Mouse (Mus musculus): ENCODE results near the gene Lrrc1. TPM values are rescaled to one million over a fixed set of nuclear protein-coding genes. Genes with fewer than 3 reads are reported as not detected.

Gene Lrrc1
- total and polyA plus RNA-seq, 3 experiments = 13.3 to 21.5 (median 13.8) TPM

- intact Hi-C loops (cut with DNase I) = loop anchor here (10.0 kb wide), 1 partner anchor 1124 kb away; no protein-coding TSS in a partner anchor
- TF ChIP-seq CTCF (IDR thresholded peaks at IDR 0.05) = no peak
- no peak for TF ChIP-seq EP300 (IDR thresholded peaks at IDR 0.05; ENCODE audit: insufficient read depth, low read depth, low read length)
- no peak for TF ChIP-seq POLR2A (IDR thresholded peaks at IDR 0.05; ENCODE audit: insufficient read depth, low read depth, low read length)
- Histone ChIP-seq H3K4me1 (ENCODE audit: control insufficient read depth, insufficient read depth, low read length) (no peaks in the 10 kb centered on the region), H3K79me2 (replicated peaks; ENCODE audit: control insufficient read depth, insufficient read depth, low read length) (no peaks in the 10 kb centered on the region), H3K9ac (ENCODE audit: low read depth, low read length) (no peak overlapping the region), H3K4me3 (no peak overlapping the region), H3K27me3 (ENCODE audit: control insufficient read depth, insufficient read depth, low read length) (no peaks in the 10 kb centered on the region), H3K27ac (no peak overlapping the region), H3K36me3 (ENCODE audit: control insufficient read depth, insufficient read depth, low read length) (no peaks in the 10 kb centered on the region)
- WGBS = 83% methylated on average over 8 of the region's 8 CpGs
- DNase-seq = no peak
Measured at GRCm38 (mm10) chr9:77388956-77389355, 155.7 kb downstream of the Lrrc1 start.

- no peaks in the 10 kb centered on the region for H3K4me1 ChIP-seq (ENCODE audit: control insufficient read depth, insufficient read depth, low read length)
- no peaks in the 10 kb centered on the region for H3K27me3 ChIP-seq (ENCODE audit: control insufficient read depth, insufficient read depth, low read length)
- 13% methylated on average over 1 of the region's 1 CpGs for WGBS
- H3K36me3 ChIP-seq (ENCODE audit: control insufficient read depth, insufficient read depth, low read length) = no peaks in the 10 kb centered on the region
- no peaks in the 10 kb centered on the region for H3K79me2 ChIP-seq (replicated peaks; ENCODE audit: control insufficient read depth, insufficient read depth, low read length)
- intact Hi-C loops (cut with DNase I) = loop anchor here (10.0 kb wide), 1 partner anchor 1122 kb away; no protein-coding TSS in a partner anchor
- H3K4me3 ChIP-seq = no peak overlapping the region
- TF ChIP-seq CTCF (IDR thresholded peaks at IDR 0.05) = peak; percentile 66
- TF ChIP-seq POLR2A (IDR thresholded peaks at IDR 0.05; ENCODE audit: insufficient read depth, low read depth, low read length) = no peak
- DNase-seq = no peak
- H3K9ac ChIP-seq (ENCODE audit: low read depth, low read length) = no peak overlapping the region
- H3K27ac ChIP-seq = no peak overlapping the region
Measured at GRCm38 (mm10) chr9:77386751-77387150, 157.9 kb downstream of the Lrrc1 start.

GRCm38 (mm10) chr9:77385611-77386010 lies 159.1 kb downstream of the Lrrc1 start:
- no peak overlapping the region for H3K27ac ChIP-seq
- no peak for TF ChIP-seq CTCF (IDR thresholded peaks at IDR 0.05)
- no peak for TF ChIP-seq POLR2A (IDR thresholded peaks at IDR 0.05; ENCODE audit: insufficient read depth, low read depth, low read length)
- no peak for TF ChIP-seq EP300 (IDR thresholded peaks at IDR 0.05; ENCODE audit: insufficient read depth, low read depth, low read length)
- no peaks in the 10 kb centered on the region for H3K36me3 ChIP-seq (ENCODE audit: control insufficient read depth, insufficient read depth, low read length)
- H3K79me2 ChIP-seq (replicated peaks; ENCODE audit: control insufficient read depth, insufficient read depth, low read length) = no peaks in the 10 kb centered on the region
- H3K4me1 ChIP-seq (ENCODE audit: control insufficient read depth, insufficient read depth, low read length) = no peaks in the 10 kb centered on the region
- no peak for DNase-seq
- 46% methylated on average over 12 of the region's 12 CpGs for WGBS
- H3K4me3 ChIP-seq = no peak overlapping the region
- intact Hi-C loops (cut with DNase I) = loop anchor here (10.0 kb wide), 1 partner anchor 1121 kb away; no protein-coding TSS in a partner anchor
- no peaks in the 10 kb centered on the region for H3K27me3 ChIP-seq (ENCODE audit: control insufficient read depth, insufficient read depth, low read length)
- no peak overlapping the region for H3K9ac ChIP-seq (ENCODE audit: low read depth, low read length)

- TF ChIP-seq CTCF (IDR thresholded peaks at IDR 0.05) (no peak), POLR2A (IDR thresholded peaks at IDR 0.05; ENCODE audit: insufficient read depth, low read depth, low read length) (no peak), EP300 (IDR thresholded peaks at IDR 0.05; ENCODE audit: insufficient read depth, low read depth, low read length) (no peak)
- H3K27ac ChIP-seq = no peak overlapping the region
- H3K4me1 ChIP-seq (ENCODE audit: control insufficient read depth, insufficient read depth, low read length) = no peaks in the 10 kb centered on the region
- no peak overlapping the region for H3K9ac ChIP-seq (ENCODE audit: low read depth, low read length)
- H3K27me3 ChIP-seq (ENCODE audit: control insufficient read depth, insufficient read depth, low read length) = no peaks in the 10 kb centered on the region
- H3K36me3 ChIP-seq (ENCODE audit: control insufficient read depth, insufficient read depth, low read length) = no peaks in the 10 kb centered on the region
- H3K79me2 ChIP-seq (replicated peaks; ENCODE audit: control insufficient read depth, insufficient read depth, low read length) = no peaks in the 10 kb centered on the region
- no peak for DNase-seq
- no peak overlapping the region for H3K4me3 ChIP-seq
- intact Hi-C loops (cut with DNase I) = loop anchor here (5.0 to 10.0 kb wide), 2 partner anchors 992 to 1120 kb away; no protein-coding TSS in a partner anchor
- WGBS = 87% methylated on average over 9 of the region's 9 CpGs
Measured at GRCm38 (mm10) chr9:77384651-77385050, 160.0 kb downstream of the Lrrc1 start.

GRCm38 (mm10) chr9:77383951-77384350 lies 160.7 kb downstream of the Lrrc1 start:
- no peaks in the 10 kb centered on the region for H3K27me3 ChIP-seq (ENCODE audit: control insufficient read depth, insufficient read depth, low read length)
- H3K27ac ChIP-seq = no peak overlapping the region
- 77% methylated on average over 4 of the region's 4 CpGs for WGBS
- no peaks in the 10 kb centered on the region for H3K79me2 ChIP-seq (replicated peaks; ENCODE audit: control insufficient read depth, insufficient read depth, low read length)
- no peak for DNase-seq
- no peaks in the 10 kb centered on the region for H3K36me3 ChIP-seq (ENCODE audit: control insufficient read depth, insufficient read depth, low read length)
- H3K9ac ChIP-seq (ENCODE audit: low read depth, low read length) = no peak overlapping the region
- no peak overlapping the region for H3K4me3 ChIP-seq
- H3K4me1 ChIP-seq (ENCODE audit: control insufficient read depth, insufficient read depth, low read length) = no peaks in the 10 kb centered on the region
- TF ChIP-seq EP300 (IDR thresholded peaks at IDR 0.05; ENCODE audit: insufficient read depth, low read depth, low read length) (no peak), CTCF (IDR thresholded peaks at IDR 0.05) (no peak), POLR2A (IDR thresholded peaks at IDR 0.05; ENCODE audit: insufficient read depth, low read depth, low read length) (no peak)
- intact Hi-C loops (cut with DNase I) = loop anchor here (5.0 to 10.0 kb wide), 2 partner anchors 992 to 1119 kb away; no protein-coding TSS in a partner anchor

- Histone ChIP-seq H3K27me3 (ENCODE audit: control insufficient read depth, insufficient read depth, low read length) (no peaks in the 10 kb centered on the region), H3K9ac (ENCODE audit: low read depth, low read length) (no peak overlapping the region), H3K36me3 (ENCODE audit: control insufficient read depth, insufficient read depth, low read length) (no peaks in the 10 kb centered on the region), H3K27ac (no peak overlapping the region), H3K4me3 (no peak overlapping the region), H3K79me2 (replicated peaks; ENCODE audit: control insufficient read depth, insufficient read depth, low read length) (no peaks in the 10 kb centered on the region), H3K4me1 (ENCODE audit: control insufficient read depth, insufficient read depth, low read length) (no peaks in the 10 kb centered on the region)
- WGBS = 66% methylated on average over 3 of the region's 3 CpGs
- TF ChIP-seq CTCF (IDR thresholded peaks at IDR 0.05) (no peak), EP300 (IDR thresholded peaks at IDR 0.05; ENCODE audit: insufficient read depth, low read depth, low read length) (no peak), POLR2A (IDR thresholded peaks at IDR 0.05; ENCODE audit: insufficient read depth, low read depth, low read length) (no peak)
- intact Hi-C loops (cut with DNase I) = loop anchor here (5.0 to 10.0 kb wide), 2 partner anchors 990 to 1118 kb away; no protein-coding TSS in a partner anchor
- no peak for DNase-seq
Measured at GRCm38 (mm10) chr9:77382514-77382913, 162.2 kb downstream of the Lrrc1 start.

Data from heart, adult 2 months (tissue).